Mouse (Mus musculus) spleen, postnatal 0 days (tissue): Measurements from ENCODE around the gene Nos2. TPM values are rescaled to one million over a fixed set of nuclear protein-coding genes. Genes with fewer than 3 reads are reported as not detected.

Source experiments
- polyA plus RNA-seq: library from polyadenylated mRNA; unstranded; fragments of >200 nt; fragmentation: Nextera tagmentation; extraction: Ambion mirVana; gene quantifications from 2 replicates; pipeline ENCODE4 v1.2.1, GENCODE M21; 2015

The Nos2 gene
- 0.48 and 0.51 TPM in 2 replicates for polyA plus RNA-seq

GRCm38 (mm10) chr11:78920411-78920939, at the start of gene Nos2:
Gene Nos2 (plus strand): TSS chr11:78920787.

GRCm38 (mm10) chr11:78984483-78985177, 64.0 kb downstream of the Nos2 start, which contains the start of gene Lgals9:
Gene Lgals9 (minus strand): TSS chr11:78984946.

Other genes with a start within 250 kb of the Nos2 start
- gene Nlk, start 223.4 kb upstream of the Nos2 start, polyA plus RNA-seq, result 8.7 and 11.1 TPM in 2 replicates
- gene Ccnq, start 169.1 kb upstream of the Nos2 start, polyA plus RNA-seq, result 26.1 and 29.7 TPM in 2 replicates
- gene Lyrm9, start 94.2 kb upstream of the Nos2 start, polyA plus RNA-seq, result 28.7 and 31.8 TPM in 2 replicates
- gene Lgals9, start 64.2 kb downstream of the Nos2 start, polyA plus RNA-seq, result 145 and 175 TPM in 2 replicates
- gene Ksr1, start 225.6 kb downstream of the Nos2 start, polyA plus RNA-seq, result 2.5 and 2.8 TPM in 2 replicates